Mouse (Mus musculus) bone marrow macrophage, adult 2 months (primary cell): ENCODE measurements at regions not wholly inside any gene's neighbourhood (a gene's known extent, or its start where the extent isn't known, plus 50 kb on each side); places are given as distances from the start of the nearest gene placed in this dataset.
"Not testable (repeated sequence)": the region's sequence is repeated elsewhere in the genome, so short reads cannot be mapped to it uniquely, and the experiment has no call there.

Source experiments
- H3K27ac ChIP-seq: 2 replicates; pipeline ENCODE4 v1.5.1; 2012; ENCODE audit warnings: low read depth, low read length; ENCODE audit not compliant: insufficient read depth
- H3K4me1 ChIP-seq: 2 replicates; pipeline ENCODE4 v1.6.1; 2012; ENCODE audit warnings: low read length; ENCODE audit not compliant: control insufficient read depth, insufficient read depth
- H3K4me3 ChIP-seq: 2 replicates; pipeline ENCODE4 v1.5.1; 2012; ENCODE audit warnings: mild to moderate bottlenecking, low read length, moderate library complexity; ENCODE audit not compliant: insufficient read depth
- CTCF ChIP-seq: IDR thresholded peaks from 2 replicates; pipeline ENCODE4 v1.5.1; 2012; ENCODE audit warnings: low read depth, mild to moderate bottlenecking, low read length, moderate library complexity
- POLR2A ChIP-seq: IDR thresholded peaks from 2 replicates; pipeline ENCODE4 v1.6.1; 2012; ENCODE audit warnings: mild to moderate bottlenecking, low read depth, low read length, borderline replicate concordance

GRCm38 (mm10) chr5:16937840-16938239 lies 146.2 kb downstream of the Gm28710 start:
- no peak overlapping the region for H3K27ac ChIP-seq
- no peaks in the 10 kb centered on the region for H3K4me1 ChIP-seq
- TF ChIP-seq CTCF: no peak
- no peak for TF ChIP-seq POLR2A
- no peak overlapping the region for H3K4me3 ChIP-seq

- H3K4me3 ChIP-seq: no peak overlapping the region
- H3K4me1 ChIP-seq: no peaks in the 10 kb centered on the region
- no peak overlapping the region for H3K27ac ChIP-seq
- TF ChIP-seq POLR2A: no peak
- no peak for TF ChIP-seq CTCF
These were observed 155.8 kb downstream of the Gm28710 start for GRCm38 (mm10) chr5:16947430-16947829.

- TF ChIP-seq CTCF: no peak
- TF ChIP-seq POLR2A: no peak
- Histone ChIP-seq H3K27ac (no peak overlapping the region), H3K4me3 (no peak overlapping the region), H3K4me1 (no peaks in the 10 kb centered on the region)
These were observed 176.1 kb downstream of the Gm28710 start for GRCm38 (mm10) chr5:16967735-16968134.

- H3K4me3 ChIP-seq, H3K27ac ChIP-seq, H3K4me1 ChIP-seq: not testable (repeated sequence)
These were observed 177.2 kb downstream of the Gm28710 start for GRCm38 (mm10) chr5:16968817-16969216.

- Histone ChIP-seq H3K27ac (peak overlapping the region; percentile 53), H3K4me1 (no peaks in the 10 kb centered on the region), H3K4me3 (peak overlapping the region; percentile 5; the same call in 1 of the 2 replicates)
- no peak for TF ChIP-seq CTCF
- TF ChIP-seq POLR2A: no peak
These were observed 181.7 kb downstream of the Gm28710 start for GRCm38 (mm10) chr5:16973206-16973896.

GRCm38 (mm10) chr5:16976006-16976405 lies 184.4 kb downstream of the Gm28710 start:
- Histone ChIP-seq H3K4me1 (no peaks in the 10 kb centered on the region), H3K27ac (no peak overlapping the region), H3K4me3 (no peak overlapping the region)
- TF ChIP-seq POLR2A (no peak), CTCF (no peak)

DNA sequence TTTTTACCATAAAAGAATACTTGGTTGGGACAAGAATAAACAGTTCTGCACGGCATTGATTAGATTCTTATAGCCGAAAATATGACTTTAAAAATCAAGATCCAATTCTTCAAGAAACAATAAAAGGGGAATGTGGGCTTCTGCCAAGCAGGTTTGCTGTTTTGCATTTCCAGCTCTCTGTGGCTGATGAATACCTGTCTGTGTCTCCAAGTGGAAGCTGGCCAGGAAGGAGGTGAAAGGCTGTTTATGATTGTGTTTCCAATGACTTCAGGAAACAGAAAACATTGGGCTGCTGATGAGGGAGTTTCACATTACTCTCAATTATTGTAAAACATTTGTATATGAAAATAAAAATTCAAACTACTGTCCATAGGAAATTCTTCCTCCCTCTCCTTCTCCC lies 193.3 kb downstream of the Gm28710 start:
- no peak overlapping the region for H3K27ac ChIP-seq
- H3K4me1 ChIP-seq: no peaks in the 10 kb centered on the region
- TF ChIP-seq CTCF (no peak), POLR2A (no peak)
- no peak overlapping the region for H3K4me3 ChIP-seq

DNA sequence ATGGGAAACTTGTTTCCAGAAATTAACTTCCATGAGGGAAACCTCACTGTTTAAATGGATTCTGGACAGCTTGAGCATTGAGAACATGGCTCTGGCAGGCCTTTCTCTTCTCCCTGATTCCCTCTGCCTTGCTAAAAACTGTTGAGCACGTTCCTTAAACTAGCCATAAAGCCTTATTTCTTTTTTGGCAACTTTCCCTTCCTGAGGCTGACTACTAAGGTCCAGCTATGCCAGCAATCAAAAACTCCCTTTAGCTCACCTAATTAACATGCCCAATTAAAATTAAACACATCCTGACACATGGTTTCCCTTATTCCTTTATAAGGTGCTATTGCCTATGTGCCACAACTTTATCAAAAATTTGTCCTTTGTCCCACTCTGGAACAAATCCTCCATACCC lies 199.9 kb downstream of the Gm28710 start:
- Histone ChIP-seq H3K4me3 (no peak overlapping the region), H3K27ac (no peak overlapping the region), H3K4me1 (no peaks in the 10 kb centered on the region)
- TF ChIP-seq POLR2A (no peak), CTCF (no peak)

- Histone ChIP-seq H3K27ac (no peak overlapping the region), H3K4me1 (no peaks in the 10 kb centered on the region), H3K4me3 (no peak overlapping the region)
- TF ChIP-seq POLR2A: no peak
- TF ChIP-seq CTCF: no peak
These were observed 207.6 kb downstream of the Gm28710 start for GRCm38 (mm10) chr5:16999183-16999582.

- no peak for TF ChIP-seq POLR2A
- TF ChIP-seq CTCF: no peak
- no peak overlapping the region for H3K27ac ChIP-seq
- no peaks in the 10 kb centered on the region for H3K4me1 ChIP-seq
- no peak overlapping the region for H3K4me3 ChIP-seq
These were observed 215.4 kb downstream of the Gm28710 start for GRCm38 (mm10) chr5:17006807-17007522.

DNA sequence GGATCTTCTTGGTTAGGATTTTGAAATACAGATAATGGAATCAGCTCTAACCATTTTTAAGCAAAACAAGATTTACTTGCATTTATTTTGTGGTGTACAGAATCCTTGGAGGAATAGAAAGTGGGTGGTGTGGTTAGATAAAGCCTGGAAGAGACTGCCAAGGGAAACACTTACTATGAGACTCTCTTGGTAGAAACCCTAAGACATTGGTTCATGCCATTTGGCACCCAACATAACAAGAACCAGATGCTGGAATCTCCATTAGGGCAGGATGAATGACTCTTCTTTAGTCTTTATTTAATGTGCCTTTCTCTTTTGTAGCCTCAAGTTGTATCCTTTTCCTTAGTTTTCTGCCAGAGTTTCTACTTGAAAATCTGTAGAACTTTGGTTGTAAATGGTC lies 230.0 kb downstream of the Gm28710 start:
- H3K4me3 ChIP-seq: no peak overlapping the region
- no peaks in the 10 kb centered on the region for H3K4me1 ChIP-seq
- TF ChIP-seq CTCF (no peak), POLR2A (no peak)
- H3K27ac ChIP-seq: no peak overlapping the region
